Mouse (Mus musculus) liver (tissue): ENCODE measurements around the gene Vmn1r165.
"Not testable (repeated sequence)": the region's sequence is repeated elsewhere in the genome, so short reads cannot be mapped to it uniquely, and the experiment has no call there.

ENCODE experiments used
- DNase-seq: peaks from one replicate; pipeline ENCODE4 v3.0.0-alpha.2; 2020; ENCODE audit warnings: mixed read lengths

The Vmn1r165 gene

DNA sequence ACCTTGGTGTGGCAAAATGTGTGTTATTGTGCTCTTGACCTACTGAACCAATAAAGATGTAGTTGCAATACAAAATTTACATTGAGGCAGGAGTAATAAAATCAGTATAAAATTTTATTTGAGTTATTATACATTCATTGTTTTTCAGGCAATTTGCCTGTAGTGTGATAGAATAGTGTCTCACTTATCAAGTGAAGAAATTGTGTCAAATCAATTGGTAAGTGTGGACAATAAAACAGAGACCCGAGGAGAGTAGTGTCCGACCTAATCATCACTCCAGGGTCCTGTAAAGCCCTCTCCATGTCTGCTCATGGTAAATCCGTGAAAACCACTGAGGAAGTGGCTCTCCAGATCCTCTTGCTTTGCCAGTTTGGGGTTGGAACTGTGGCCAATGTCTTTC is at the start of gene Vmn1r165:
Gene Vmn1r165 (plus strand): TSS at position 301 of the 400 bp plus-strand sequence.
- not testable (repeated sequence) for DNase-seq

- not testable (repeated sequence) for DNase-seq
Observed at GRCm38 (mm10) chr7:23251582-23251981, 34.5 kb downstream of the Vmn1r165 start, which contains the start of gene Vmn1r166. TSS of gene Vmn1r166 (minus strand) at chr7:23251682.
